Mouse (Mus musculus): ENCODE results near the gene Atp23. TPM values are rescaled to one million over a fixed set of nuclear protein-coding genes. Genes with fewer than 3 reads are reported as not detected.

Atp23 gene
- polyA plus RNA-seq, 2 experiments, result 14.6 to 20.4 TPM

DNA sequence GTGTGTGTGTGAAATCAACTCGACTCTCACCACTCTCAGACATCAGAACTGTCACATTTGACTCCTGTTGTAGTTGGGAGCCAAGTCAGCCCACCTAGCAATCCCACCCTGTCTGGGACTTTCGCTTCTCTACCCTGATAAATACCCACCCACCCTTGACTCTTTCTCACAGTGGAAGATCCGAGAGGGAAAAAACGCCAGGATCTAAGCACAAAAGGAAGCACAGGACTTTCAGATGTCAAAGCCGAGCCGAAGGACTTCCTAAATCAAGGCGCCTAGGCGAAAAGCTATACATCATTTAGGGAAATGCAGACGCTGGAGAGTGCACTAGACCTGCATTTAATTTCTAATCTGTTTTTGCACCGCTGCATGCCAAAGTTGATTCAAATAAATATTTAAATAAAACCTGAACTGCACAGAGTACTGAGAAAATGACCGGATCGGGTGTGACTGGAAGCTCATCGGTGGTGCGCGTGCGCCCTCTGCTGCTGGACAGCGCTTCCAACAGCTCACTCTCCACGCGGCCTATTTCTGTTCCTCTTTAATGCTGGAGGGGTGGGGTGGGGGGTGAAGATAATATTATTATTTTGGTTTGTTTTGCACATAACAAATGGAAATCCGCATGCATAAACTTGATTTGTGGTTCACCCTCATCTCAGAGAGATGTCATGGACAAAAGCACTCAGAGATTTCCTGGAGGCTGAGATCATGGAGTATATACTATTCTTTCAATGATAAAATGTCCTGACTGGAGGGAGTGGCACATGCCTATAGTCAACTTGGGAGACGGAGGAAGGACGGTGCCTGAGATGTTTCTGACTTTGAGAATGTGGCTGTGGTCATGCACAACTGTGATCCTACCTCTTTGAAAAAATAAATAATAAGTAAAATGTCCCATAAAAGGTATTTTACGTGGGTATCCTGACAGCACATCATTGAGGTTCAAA is 31.5 kb downstream of the Atp23 start:
- ATAC-seq (ENCODE audit: low FRiP score, low read depth), result peak; percentile 83
- TF ChIP-seq POLR2A (IDR thresholded peaks at IDR 0.05; ENCODE audit: borderline replicate concordance, extremely low read depth, insufficient read depth, insufficient read length), result no peak
- peak; percentile 78 for DNase-seq (ENCODE audit: low spot score)
- Histone ChIP-seq H3K36me3 (ENCODE audit: control insufficient read depth, insufficient read depth, low read length) (no peaks in the 10 kb centered on the region), H3K9me3 (ENCODE audit: control insufficient read depth, low read length) (no peaks in the 10 kb centered on the region), H3K9ac (ENCODE audit: low read depth, low read length, severe bottlenecking) (peak overlapping the region; percentile 28; the same call in 1 of the 2 replicates), H3K27ac (replicated peaks; ENCODE audit: low read depth, low read length) (no peak overlapping the region), H3K4me2 (replicated peaks; ENCODE audit: low read depth, low read length, severe bottlenecking) (peak overlapping the region; percentile 40; the same call in 1 of the 2 replicates), H3K27me3 (ENCODE audit: control insufficient read depth, insufficient read depth, low read length) (no peaks in the 10 kb centered on the region), H3K4me1 (ENCODE audit: control insufficient read depth, insufficient read depth, low read length) (no peaks in the 10 kb centered on the region; the same call in 1 of the 2 replicates), H3K4me3 (replicated peaks; ENCODE audit: low read length) (no peak overlapping the region)
- 25% methylated on average over 23 of the region's 23 CpGs for WGBS

DNA sequence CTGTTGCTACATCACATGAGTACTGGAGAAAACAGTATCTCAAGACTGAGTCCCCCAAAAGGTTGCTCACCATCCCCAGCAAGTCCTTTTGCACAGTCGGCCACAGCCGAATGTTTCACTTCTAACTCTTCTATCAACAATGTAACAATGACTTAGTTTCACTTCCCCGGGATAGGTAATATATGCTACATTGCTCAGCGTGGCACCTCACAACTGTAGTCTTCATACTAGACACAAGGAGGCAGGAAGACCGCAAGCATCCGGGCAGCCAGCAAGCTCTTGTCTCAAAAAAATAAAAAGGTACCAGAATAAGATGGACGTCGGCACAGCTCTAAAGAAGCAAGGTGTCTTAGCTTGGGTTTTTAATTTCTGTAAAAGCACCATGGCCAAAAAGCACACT is 35.9 kb downstream of the Atp23 start:
- peaks cover 2% of the 10 kb centered on the region; the same call in 1 of the 2 replicates for H3K4me1 ChIP-seq (ENCODE audit: control insufficient read depth, insufficient read depth, low read length)
- H3K4me3 ChIP-seq (replicated peaks; ENCODE audit: low read length), result no peak overlapping the region
- no peaks in the 10 kb centered on the region for H3K27me3 ChIP-seq (ENCODE audit: control insufficient read depth, insufficient read depth, low read length)
- WGBS, result 93% methylated on average over 8 of the region's 8 CpGs
- no peak for DNase-seq (ENCODE audit: low spot score)
- H3K9ac ChIP-seq (ENCODE audit: low read depth, low read length, severe bottlenecking), result no peak overlapping the region
- no peak overlapping the region for H3K4me2 ChIP-seq (replicated peaks; ENCODE audit: low read depth, low read length, severe bottlenecking)
- H3K27ac ChIP-seq (replicated peaks; ENCODE audit: low read depth, low read length), result no peak overlapping the region
- no peaks in the 10 kb centered on the region for H3K36me3 ChIP-seq (ENCODE audit: control insufficient read depth, insufficient read depth, low read length)
- H3K9me3 ChIP-seq (ENCODE audit: control insufficient read depth, low read length), result no peaks in the 10 kb centered on the region
- no peak for TF ChIP-seq POLR2A (IDR thresholded peaks at IDR 0.05; ENCODE audit: borderline replicate concordance, extremely low read depth, insufficient read depth, insufficient read length)
- no peak for ATAC-seq (ENCODE audit: low FRiP score, low read depth)

DNA sequence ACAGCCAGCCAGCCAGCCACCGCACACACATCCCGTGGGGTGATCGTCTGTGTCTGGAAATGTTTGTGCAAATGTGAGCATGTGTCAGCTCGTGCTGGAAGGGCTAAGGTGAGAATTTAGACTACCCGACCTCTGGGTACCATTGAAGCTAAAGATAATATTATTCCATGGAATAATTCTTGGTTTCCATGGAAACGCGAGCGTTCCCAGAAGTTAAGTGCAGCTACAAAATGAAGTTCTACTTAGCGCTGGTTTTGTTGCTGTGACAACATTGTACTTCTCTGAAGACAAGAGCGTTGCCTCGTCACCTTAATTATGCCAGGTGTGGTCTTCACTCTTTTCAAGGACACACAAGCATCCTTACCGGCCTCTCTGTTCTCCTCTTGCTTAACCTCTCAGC is 39.0 kb downstream of the Atp23 start:
- ATAC-seq (ENCODE audit: low FRiP score, low read depth) (no peak), DNase-seq (ENCODE audit: low spot score) (peak; percentile 7)
- H3K27me3 ChIP-seq (ENCODE audit: control insufficient read depth, insufficient read depth, low read length), result no peaks in the 10 kb centered on the region
- no peaks in the 10 kb centered on the region for H3K9me3 ChIP-seq (ENCODE audit: control insufficient read depth, low read length)
- WGBS, result 69% methylated on average over 12 of the region's 12 CpGs
- no peak for TF ChIP-seq POLR2A (IDR thresholded peaks at IDR 0.05; ENCODE audit: borderline replicate concordance, extremely low read depth, insufficient read depth, insufficient read length)
- 0 out of 2 replicates have a peak, but pooled peaks cover 2% of the 10 kb centered on the region for H3K4me1 ChIP-seq (ENCODE audit: control insufficient read depth, insufficient read depth, low read length)
- no peaks in the 10 kb centered on the region for H3K36me3 ChIP-seq (ENCODE audit: control insufficient read depth, insufficient read depth, low read length)
- no peak overlapping the region; the same call in 1 of the 2 replicates for H3K4me2 ChIP-seq (replicated peaks; ENCODE audit: low read depth, low read length, severe bottlenecking)
- H3K27ac ChIP-seq (replicated peaks; ENCODE audit: low read depth, low read length), result 0 out of 2 replicates have a peak overlapping the region, but pooled peaks have one; percentile 3
- H3K9ac ChIP-seq (ENCODE audit: low read depth, low read length, severe bottlenecking), result no peak overlapping the region; the same call in 1 of the 2 replicates
- H3K4me3 ChIP-seq (replicated peaks; ENCODE audit: low read length), result no peak overlapping the region

- no peak overlapping the region for H3K4me3 ChIP-seq (replicated peaks; ENCODE audit: low read length)
- no peaks in the 10 kb centered on the region for H3K4me1 ChIP-seq (ENCODE audit: control insufficient read depth, insufficient read depth, low read length)
- no peak for DNase-seq (ENCODE audit: low spot score)
- H3K4me2 ChIP-seq (replicated peaks; ENCODE audit: low read depth, low read length, severe bottlenecking), result no peak overlapping the region
- no peak for ATAC-seq (ENCODE audit: low FRiP score, low read depth)
- no peaks in the 10 kb centered on the region for H3K9me3 ChIP-seq (ENCODE audit: control insufficient read depth, low read length)
- WGBS, result 78% methylated on average over 10 of the region's 10 CpGs
- TF ChIP-seq POLR2A (IDR thresholded peaks at IDR 0.05; ENCODE audit: borderline replicate concordance, extremely low read depth, insufficient read depth, insufficient read length), result no peak
- H3K9ac ChIP-seq (ENCODE audit: low read depth, low read length, severe bottlenecking), result no peak overlapping the region
- no peak overlapping the region for H3K27ac ChIP-seq (replicated peaks; ENCODE audit: low read depth, low read length)
- H3K36me3 ChIP-seq (ENCODE audit: control insufficient read depth, insufficient read depth, low read length), result no peaks in the 10 kb centered on the region
- H3K27me3 ChIP-seq (ENCODE audit: control insufficient read depth, insufficient read depth, low read length), result no peaks in the 10 kb centered on the region
Measured at GRCm38 (mm10) chr10:126853286-126853685, 47.9 kb downstream of the Atp23 start.

DNA sequence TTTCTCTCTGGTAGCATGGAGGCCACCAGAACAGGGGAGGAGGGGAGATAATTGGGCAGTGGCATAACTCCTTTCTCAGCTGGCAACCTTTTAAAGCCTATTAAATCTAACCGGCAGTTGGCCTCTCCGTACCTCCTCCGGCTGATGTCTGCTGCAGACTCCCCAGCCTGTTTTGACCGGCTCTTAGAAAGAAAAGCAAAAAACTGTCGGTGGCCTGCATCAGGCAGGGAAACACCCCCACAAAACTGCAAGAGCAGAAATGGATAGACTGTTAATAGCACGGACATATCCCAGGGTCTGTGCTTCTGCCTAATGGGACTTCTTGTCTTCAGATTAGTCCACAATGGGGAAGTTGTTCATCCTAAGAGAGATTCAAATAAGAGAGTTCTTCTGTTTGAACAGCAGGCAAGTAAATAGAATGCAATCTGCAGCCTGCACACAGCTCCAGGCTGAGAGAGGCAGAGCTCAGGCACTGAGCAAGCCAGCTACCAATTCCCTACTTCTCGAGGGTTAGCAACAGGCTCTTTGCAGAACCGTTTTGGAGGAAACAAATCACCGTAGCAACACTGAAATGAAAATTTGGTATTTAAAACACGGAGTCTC is 55.7 kb downstream of the Atp23 start:
- H3K4me2 ChIP-seq (replicated peaks; ENCODE audit: low read depth, low read length, severe bottlenecking), result peak overlapping the region; percentile 41
- peaks cover 15% of the 10 kb centered on the region for H3K4me1 ChIP-seq (ENCODE audit: control insufficient read depth, insufficient read depth, low read length)
- DNase-seq (ENCODE audit: low spot score), result peak; percentile 52
- no peaks in the 10 kb centered on the region for H3K36me3 ChIP-seq (ENCODE audit: control insufficient read depth, insufficient read depth, low read length)
- H3K27me3 ChIP-seq (ENCODE audit: control insufficient read depth, insufficient read depth, low read length), result no peaks in the 10 kb centered on the region
- no peak overlapping the region for H3K4me3 ChIP-seq (replicated peaks; ENCODE audit: low read length)
- 0 out of 2 replicates have a peak overlapping the region, but pooled peaks have one; percentile 28 for H3K9ac ChIP-seq (ENCODE audit: low read depth, low read length, severe bottlenecking)
- H3K9me3 ChIP-seq (ENCODE audit: control insufficient read depth, low read length), result 0 out of 2 replicates have a peak, but pooled peaks cover 5% of the 10 kb centered on the region
- peak; percentile 44; the same call in 1 of the 2 replicates for ATAC-seq (ENCODE audit: low FRiP score, low read depth)
- WGBS, result 16% methylated on average over 10 of the region's 10 CpGs
- no peak for TF ChIP-seq POLR2A (IDR thresholded peaks at IDR 0.05; ENCODE audit: borderline replicate concordance, extremely low read depth, insufficient read depth, insufficient read length)
- peak overlapping the region; percentile 45; the same call in 1 of the 2 replicates for H3K27ac ChIP-seq (replicated peaks; ENCODE audit: low read depth, low read length)

Data from limb, embryonic 14.5 days (tissue).